Mouse (Mus musculus): ENCODE results near the gene Gcn1l1. TPM values are rescaled to one million over a fixed set of nuclear protein-coding genes. Genes with fewer than 3 reads are reported as not detected.

The Gcn1l1 gene
- polyA plus RNA-seq, 1 experiment from 2014 or later = 62.4 TPM

DNA sequence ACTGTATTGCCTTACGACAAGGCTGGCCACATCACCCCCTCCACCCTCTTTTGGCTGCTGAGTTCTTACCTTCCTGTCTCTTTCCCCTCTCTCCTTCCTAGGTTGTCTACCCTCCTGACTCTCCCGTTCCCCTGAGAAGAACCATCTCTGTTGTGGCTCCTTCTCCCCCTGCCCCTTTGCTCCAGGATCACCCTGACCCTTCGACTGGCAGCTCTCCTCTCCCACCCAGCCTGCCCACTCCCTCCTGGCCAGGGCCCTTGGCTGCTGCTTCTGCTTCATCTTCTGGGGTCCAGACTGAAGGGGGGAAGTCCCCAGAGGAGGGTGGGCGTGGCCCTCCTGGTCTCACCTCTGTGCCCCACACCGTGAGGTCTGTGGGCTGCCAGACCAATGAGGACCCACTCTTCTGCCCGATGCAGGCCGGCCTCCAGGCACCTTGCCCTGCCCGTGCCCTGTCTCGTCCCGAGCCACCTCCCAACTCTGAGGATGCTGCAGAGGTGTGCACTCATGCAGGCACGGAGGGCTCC, 14.5 kb upstream of the Gcn1l1 start:
- 80% methylated on average over 11 of the region's 11 CpGs for WGBS
- ATAC-seq (replicated peaks; ENCODE audit: low FRiP score) = no peak
- DNase-seq (ENCODE audit: low spot score) = no peak
- Histone ChIP-seq H3K9ac (ENCODE audit: low read length) (no peak overlapping the region), H3K4me3 (ENCODE audit: low read depth, low read length) (no peak overlapping the region), H3K9me3 (ENCODE audit: control insufficient read depth, low read length) (no peaks in the 10 kb centered on the region), H3K4me1 (replicated peaks; ENCODE audit: control insufficient read depth, insufficient read depth, low read length) (no peaks in the 10 kb centered on the region; the same call in 1 of the 2 replicates), H3K27ac (ENCODE audit: low read depth, low read length) (no peak overlapping the region), H3K27me3 (ENCODE audit: control insufficient read depth, insufficient read depth, low read length) (no peaks in the 10 kb centered on the region), H3K4me2 (ENCODE audit: low read depth, low read length, severe bottlenecking) (no peak overlapping the region), H3K36me3 (ENCODE audit: control insufficient read depth, insufficient read depth, low read length) (no peaks in the 10 kb centered on the region)

DNA sequence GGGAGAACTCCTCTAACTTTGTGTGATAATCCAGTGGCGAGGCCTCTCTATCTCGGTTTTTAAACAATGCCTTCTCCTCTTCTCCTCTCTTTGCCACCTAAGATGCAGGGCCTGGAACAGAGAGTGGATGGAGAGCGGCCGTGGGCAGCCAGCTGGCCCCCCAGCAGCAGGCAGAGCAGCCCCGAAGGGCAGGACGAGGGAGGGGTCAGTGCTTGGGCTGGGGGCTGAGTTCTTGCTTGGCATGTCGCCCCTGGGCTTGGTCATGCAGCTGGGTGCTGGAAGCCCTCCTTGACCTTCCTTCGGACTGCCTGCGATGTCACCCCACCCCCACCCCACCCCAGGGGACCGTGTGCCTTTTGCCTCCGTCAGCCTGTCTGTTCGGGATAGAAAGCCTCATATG, 13.7 kb upstream of the Gcn1l1 start:
- no peaks in the 10 kb centered on the region for H3K36me3 ChIP-seq (ENCODE audit: control insufficient read depth, insufficient read depth, low read length)
- H3K27ac ChIP-seq (ENCODE audit: low read depth, low read length) = no peak overlapping the region
- H3K9me3 ChIP-seq (ENCODE audit: control insufficient read depth, low read length) = no peaks in the 10 kb centered on the region
- H3K4me2 ChIP-seq (ENCODE audit: low read depth, low read length, severe bottlenecking) = no peak overlapping the region
- no peak overlapping the region for H3K9ac ChIP-seq (ENCODE audit: low read length)
- WGBS = 80% methylated on average over 12 of the region's 12 CpGs
- no peak for ATAC-seq (replicated peaks; ENCODE audit: low FRiP score)
- no peaks in the 10 kb centered on the region for H3K27me3 ChIP-seq (ENCODE audit: control insufficient read depth, insufficient read depth, low read length)
- no peaks in the 10 kb centered on the region; the same call in 1 of the 2 replicates for H3K4me1 ChIP-seq (replicated peaks; ENCODE audit: control insufficient read depth, insufficient read depth, low read length)
- no peak for DNase-seq (ENCODE audit: low spot score)
- no peak overlapping the region for H3K4me3 ChIP-seq (ENCODE audit: low read depth, low read length)

DNA sequence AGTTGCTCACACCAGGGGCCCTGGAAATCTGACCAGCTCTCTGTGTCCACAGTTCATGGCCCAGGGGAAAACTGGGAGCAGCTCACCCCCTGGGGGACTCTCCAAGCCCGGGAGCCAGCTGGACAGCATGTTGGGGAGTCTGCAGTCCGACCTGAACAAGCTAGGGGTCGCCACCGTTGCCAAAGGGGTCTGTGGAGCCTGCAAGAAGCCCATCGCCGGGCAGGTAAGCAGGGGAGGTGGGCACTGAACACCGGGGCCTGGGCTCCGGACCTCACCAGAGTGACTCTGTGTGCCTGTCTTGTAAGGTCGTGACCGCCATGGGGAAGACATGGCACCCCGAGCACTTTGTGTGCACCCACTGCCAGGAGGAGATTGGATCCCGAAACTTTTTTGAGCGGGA, 13.3 kb upstream of the Gcn1l1 start:
- Histone ChIP-seq H3K4me3 (ENCODE audit: low read depth, low read length) (no peak overlapping the region), H3K9ac (ENCODE audit: low read length) (no peak overlapping the region), H3K27ac (ENCODE audit: low read depth, low read length) (no peak overlapping the region), H3K9me3 (ENCODE audit: control insufficient read depth, low read length) (no peaks in the 10 kb centered on the region), H3K4me1 (replicated peaks; ENCODE audit: control insufficient read depth, insufficient read depth, low read length) (no peaks in the 10 kb centered on the region; the same call in 1 of the 2 replicates), H3K27me3 (ENCODE audit: control insufficient read depth, insufficient read depth, low read length) (no peaks in the 10 kb centered on the region), H3K4me2 (ENCODE audit: low read depth, low read length, severe bottlenecking) (no peak overlapping the region), H3K36me3 (ENCODE audit: control insufficient read depth, insufficient read depth, low read length) (no peaks in the 10 kb centered on the region)
- 81% methylated on average over 13 of the region's 13 CpGs for WGBS
- DNase-seq (ENCODE audit: low spot score) = no peak
- no peak for ATAC-seq (replicated peaks; ENCODE audit: low FRiP score)

DNA sequence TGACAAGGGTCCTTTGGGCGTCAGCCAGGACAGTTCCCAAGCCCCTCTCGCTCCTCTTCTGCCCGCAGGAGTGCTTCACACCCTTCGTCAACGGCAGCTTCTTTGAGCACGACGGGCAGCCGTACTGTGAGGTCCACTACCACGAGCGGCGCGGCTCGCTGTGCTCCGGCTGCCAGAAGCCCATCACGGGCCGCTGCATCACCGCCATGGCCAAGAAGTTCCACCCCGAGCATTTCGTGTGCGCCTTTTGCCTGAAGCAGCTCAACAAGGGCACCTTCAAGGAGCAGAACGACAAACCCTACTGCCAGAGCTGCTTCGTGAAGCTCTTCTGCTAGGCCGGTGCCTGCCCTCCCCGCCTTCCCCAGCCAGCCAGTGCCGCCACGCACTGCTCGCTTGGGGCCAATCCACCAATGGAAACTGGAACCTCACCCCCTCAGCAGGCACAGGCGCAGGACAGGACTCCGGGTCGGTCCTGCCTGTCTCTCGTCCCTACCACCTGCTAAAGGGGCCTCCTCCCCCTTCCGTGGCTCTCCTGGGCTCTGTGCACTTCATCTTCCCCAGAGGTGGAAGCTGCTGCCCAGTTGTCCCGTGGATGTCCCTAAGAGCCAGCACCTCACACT, 11.1 kb upstream of the Gcn1l1 start:
- Histone ChIP-seq H3K4me3 (ENCODE audit: low read depth, low read length) (no peak overlapping the region), H3K9ac (ENCODE audit: low read length) (no peak overlapping the region), H3K9me3 (ENCODE audit: control insufficient read depth, low read length) (no peaks in the 10 kb centered on the region), H3K36me3 (ENCODE audit: control insufficient read depth, insufficient read depth, low read length) (no peaks in the 10 kb centered on the region), H3K27ac (ENCODE audit: low read depth, low read length) (no peak overlapping the region), H3K27me3 (ENCODE audit: control insufficient read depth, insufficient read depth, low read length) (no peaks in the 10 kb centered on the region), H3K4me2 (ENCODE audit: low read depth, low read length, severe bottlenecking) (no peak overlapping the region), H3K4me1 (replicated peaks; ENCODE audit: control insufficient read depth, insufficient read depth, low read length) (no peaks in the 10 kb centered on the region)
- ATAC-seq (replicated peaks; ENCODE audit: low FRiP score) (no peak), DNase-seq (ENCODE audit: low spot score) (no peak)
- 88% methylated on average over 33 of the region's 33 CpGs for WGBS

DNA sequence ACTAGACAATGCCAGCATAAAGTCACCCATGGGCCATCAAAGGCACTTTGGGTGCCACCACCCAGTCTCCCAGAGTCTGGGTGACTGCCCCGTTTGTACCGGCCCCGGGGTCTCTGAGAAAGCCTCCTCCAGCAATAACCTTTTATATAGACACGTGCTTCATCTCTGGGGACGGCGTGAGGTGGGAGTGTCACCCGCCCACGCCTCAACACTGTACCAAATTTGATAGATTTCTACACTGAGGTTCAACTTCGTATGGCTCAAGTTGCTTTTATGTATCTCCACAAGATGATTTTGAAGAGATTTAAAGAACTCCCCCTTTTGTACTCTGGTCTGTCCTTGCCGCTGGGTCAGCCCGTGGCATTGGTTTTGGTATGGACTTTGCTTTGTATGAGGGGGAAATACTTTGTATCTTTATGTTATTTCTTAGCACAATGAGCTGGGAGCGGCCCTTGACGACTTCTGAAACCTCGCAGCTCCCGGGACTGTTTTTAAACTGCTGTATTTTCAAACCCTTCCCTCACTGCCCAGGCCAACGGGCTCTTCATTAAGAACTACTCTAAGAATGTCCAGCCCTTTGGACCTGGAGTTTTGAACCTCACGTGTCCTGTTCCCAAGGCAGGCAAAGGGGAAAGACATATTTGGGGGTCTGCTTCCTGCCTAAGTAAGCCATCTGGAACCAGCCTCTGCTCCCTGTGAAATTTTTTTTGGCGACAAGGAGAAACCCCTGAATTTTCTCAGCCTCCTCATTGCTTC, 10.3 kb upstream of the Gcn1l1 start:
- 92% methylated on average over 18 of the region's 18 CpGs for WGBS
- DNase-seq (ENCODE audit: low spot score) = no peak
- no peak overlapping the region for H3K4me3 ChIP-seq (ENCODE audit: low read depth, low read length)

DNA sequence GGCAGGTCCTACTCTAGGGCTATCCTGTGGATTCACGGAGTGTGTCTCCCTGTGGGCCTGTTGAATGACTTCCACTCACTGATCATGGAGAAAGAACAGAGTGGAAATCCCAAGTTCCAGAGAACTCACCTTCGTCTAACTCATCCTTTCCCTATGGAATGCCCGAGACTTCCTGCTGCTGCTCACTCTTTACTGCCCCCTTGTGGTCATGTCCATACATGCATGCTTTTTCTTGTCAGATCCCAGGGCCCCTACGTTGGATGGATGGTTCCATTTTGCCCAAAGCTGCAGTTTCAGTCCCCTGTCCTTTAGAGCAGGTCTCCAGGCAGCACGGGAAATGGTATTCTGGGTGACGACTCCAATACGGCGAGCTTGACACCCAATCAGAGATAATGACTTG, 8.8 kb upstream of the Gcn1l1 start:
- DNase-seq (ENCODE audit: low spot score) = peak; percentile 87
- no peak overlapping the region for H3K27ac ChIP-seq (ENCODE audit: low read depth, low read length)
- H3K36me3 ChIP-seq (ENCODE audit: control insufficient read depth, insufficient read depth, low read length) = peaks cover 3% of the 10 kb centered on the region; the same call in 1 of the 2 replicates
- no peak for ATAC-seq (replicated peaks; ENCODE audit: low FRiP score)
- 10% methylated on average over 8 of the region's 8 CpGs for whole genome bisulfite sequencing
- H3K4me3 ChIP-seq (ENCODE audit: low read depth, low read length) = no peak overlapping the region
- H3K4me2 ChIP-seq (ENCODE audit: low read depth, low read length, severe bottlenecking) = no peak overlapping the region
- H3K27me3 ChIP-seq (ENCODE audit: control insufficient read depth, insufficient read depth, low read length) = no peaks in the 10 kb centered on the region
- H3K9me3 ChIP-seq (ENCODE audit: control insufficient read depth, low read length) = no peaks in the 10 kb centered on the region
- peaks cover 8% of the 10 kb centered on the region for H3K4me1 ChIP-seq (replicated peaks; ENCODE audit: control insufficient read depth, insufficient read depth, low read length)
- H3K9ac ChIP-seq (ENCODE audit: low read length) = no peak overlapping the region

More for the DNA sequence above, 10.3 kb upstream of the Gcn1l1 start:
- Histone ChIP-seq H3K4me1 (replicated peaks; ENCODE audit: control insufficient read depth, insufficient read depth, low read length) (no peaks in the 10 kb centered on the region), H3K9ac (ENCODE audit: low read length) (no peak overlapping the region), H3K9me3 (ENCODE audit: control insufficient read depth, low read length) (no peaks in the 10 kb centered on the region), H3K36me3 (ENCODE audit: control insufficient read depth, insufficient read depth, low read length) (no peaks in the 10 kb centered on the region), H3K4me2 (ENCODE audit: low read depth, low read length, severe bottlenecking) (no peak overlapping the region), H3K27me3 (ENCODE audit: control insufficient read depth, insufficient read depth, low read length) (no peaks in the 10 kb centered on the region), H3K27ac (ENCODE audit: low read depth, low read length) (no peak overlapping the region)
- ATAC-seq (replicated peaks; ENCODE audit: low FRiP score) = no peak

DNA sequence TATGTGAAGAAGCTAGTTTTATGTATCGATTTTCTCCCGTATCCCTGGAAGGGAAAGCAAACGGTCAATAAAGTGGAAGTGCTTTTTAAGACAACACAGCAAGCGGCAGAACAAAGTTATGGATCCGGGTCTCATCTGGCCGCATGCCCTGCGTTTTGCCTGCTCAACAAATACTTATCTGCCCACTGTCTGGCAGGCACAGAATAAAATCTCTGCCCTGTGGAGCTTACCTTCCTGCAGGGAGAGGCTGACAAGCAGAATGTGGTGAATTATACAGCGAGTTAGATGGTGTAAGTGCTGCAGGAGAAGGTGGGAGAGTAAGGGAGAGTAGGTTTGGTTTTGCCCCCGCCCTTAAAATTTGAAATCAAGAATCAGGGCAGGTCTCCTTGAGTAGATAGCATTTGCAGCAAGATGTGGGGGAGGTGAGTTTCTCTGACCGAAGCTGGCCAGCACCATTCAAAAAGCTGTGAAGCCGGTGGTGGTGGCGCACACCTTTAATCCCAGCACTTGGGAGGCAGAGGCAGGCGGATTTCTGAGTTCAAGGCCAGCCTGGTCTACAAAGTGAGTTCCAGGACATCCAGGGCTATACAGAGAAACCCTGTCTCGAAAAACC, 6.8 kb upstream of the Gcn1l1 start:
- WGBS = 92% methylated on average over 14 of the region's 14 CpGs
- H3K36me3 ChIP-seq (ENCODE audit: control insufficient read depth, insufficient read depth, low read length) = peaks cover 12% of the 10 kb centered on the region
- no peaks in the 10 kb centered on the region for H3K27me3 ChIP-seq (ENCODE audit: control insufficient read depth, insufficient read depth, low read length)
- H3K27ac ChIP-seq (ENCODE audit: low read depth, low read length) = no peak overlapping the region
- ATAC-seq (replicated peaks; ENCODE audit: low FRiP score) (no peak), DNase-seq (ENCODE audit: low spot score) (no peak)
- H3K4me2 ChIP-seq (ENCODE audit: low read depth, low read length, severe bottlenecking) = no peak overlapping the region
- no peaks in the 10 kb centered on the region for H3K9me3 ChIP-seq (ENCODE audit: control insufficient read depth, low read length)
- H3K4me1 ChIP-seq (replicated peaks; ENCODE audit: control insufficient read depth, insufficient read depth, low read length) = peaks cover 8% of the 10 kb centered on the region
- H3K4me3 ChIP-seq (ENCODE audit: low read depth, low read length) = no peak overlapping the region
- no peak overlapping the region for H3K9ac ChIP-seq (ENCODE audit: low read length)

DNA sequence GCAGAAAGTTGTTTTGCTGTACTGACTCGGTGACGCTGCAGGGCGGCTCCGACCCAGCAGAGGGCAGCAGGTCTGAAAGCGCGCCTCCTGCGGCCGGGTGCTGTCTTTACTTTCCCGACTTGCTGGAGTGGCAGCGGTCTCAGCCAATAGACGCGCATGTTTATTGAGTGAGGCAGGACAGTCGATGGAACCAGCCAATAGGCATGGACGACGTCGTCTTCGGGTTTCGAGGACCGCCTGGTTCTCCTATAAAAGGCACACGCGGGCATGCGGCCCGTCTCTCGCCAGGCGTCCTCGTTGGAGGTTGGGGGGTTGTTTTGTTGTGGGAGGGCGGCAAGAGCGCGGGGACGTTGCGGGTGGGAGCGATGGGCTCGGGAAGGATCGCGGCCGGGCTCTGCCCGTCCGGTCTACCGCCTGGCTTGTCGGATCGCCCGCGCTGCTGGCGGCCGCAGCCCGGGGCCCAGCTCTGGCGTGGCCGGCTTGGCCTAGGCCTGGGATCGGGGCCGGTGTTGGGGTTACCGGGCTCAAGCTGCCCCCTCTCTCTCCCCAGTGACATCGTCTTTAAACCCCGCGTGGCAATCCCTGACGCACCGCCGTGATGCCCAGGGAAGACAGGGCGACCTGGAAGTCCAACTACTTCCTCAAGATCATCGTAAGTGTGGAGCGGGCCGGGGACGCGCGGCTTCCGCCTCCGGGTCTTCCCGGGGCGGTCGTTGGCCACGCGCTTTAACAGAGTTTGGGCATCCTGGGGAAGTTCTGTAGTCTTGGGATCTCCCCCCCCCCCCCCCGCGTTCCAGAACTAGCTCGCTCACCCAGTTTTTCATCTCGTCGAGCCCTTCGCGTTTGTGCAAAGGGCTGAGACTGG, 5.6 kb upstream of the Gcn1l1 start, which contains the start of gene Rplp0:
Gene Rplp0, plus strand, starts transcription at position 231 of the 865 bp plus-strand sequence.
- Histone ChIP-seq H3K36me3 (ENCODE audit: control insufficient read depth, insufficient read depth, low read length) (peaks cover 12% of the 10 kb centered on the region), H3K27me3 (ENCODE audit: control insufficient read depth, insufficient read depth, low read length) (no peaks in the 10 kb centered on the region), H3K9me3 (ENCODE audit: control insufficient read depth, low read length) (no peaks in the 10 kb centered on the region), H3K9ac (ENCODE audit: low read length) (peak within 1 kb of the TSS; percentile 97), H3K4me1 (replicated peaks; ENCODE audit: control insufficient read depth, insufficient read depth, low read length) (peaks cover 9% of the 10 kb centered on the region), H3K27ac (ENCODE audit: low read depth, low read length) (peak within 1 kb of the TSS; percentile 63), H3K4me3 (ENCODE audit: low read depth, low read length) (peak within 1 kb of the TSS; percentile 90), H3K4me2 (ENCODE audit: low read depth, low read length, severe bottlenecking) (peak within 1 kb of the TSS; percentile 66)
- under 1% methylated on average over 77 of the region's 78 CpGs for WGBS
- peak; percentile 99 for DNase-seq (ENCODE audit: low spot score)
- ATAC-seq (replicated peaks; ENCODE audit: low FRiP score) = peak; percentile 99

Measured in forebrain, embryonic 11.5 days (tissue).